Mouse (Mus musculus): ENCODE measurements around the gene Gm10959. TPM values are rescaled to one million over a fixed set of nuclear protein-coding genes. Genes with fewer than 3 reads are reported as not detected.
A peak's percentile ranks its signal among the peaks of the same experiment; 100 is the strongest.
"Not testable (repeated sequence)": the region's sequence is repeated elsewhere in the genome, so short reads cannot be mapped to it uniquely, and the experiment has no call there.

Gene Gm10959
- total and polyA plus RNA-seq, 3 experiments, result not detected

DNA sequence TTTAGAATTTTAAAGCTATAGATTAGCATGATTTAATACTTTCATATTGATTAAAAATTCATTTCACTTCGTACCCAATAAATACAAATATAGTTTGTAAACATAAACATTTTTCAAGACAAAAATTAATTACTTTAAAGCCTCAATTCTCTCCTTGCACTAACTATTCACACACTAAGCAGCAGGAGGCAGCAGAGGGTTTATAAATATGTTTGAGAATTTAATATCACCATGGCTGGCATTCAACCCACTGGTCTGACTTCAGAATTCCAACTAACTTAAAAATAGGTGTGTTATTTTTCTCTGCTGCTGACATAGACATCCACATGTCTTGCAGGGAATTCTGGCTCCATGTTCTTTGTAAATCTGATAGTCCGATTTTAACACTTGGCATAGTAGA is 20.1 kb upstream of the Gm10959 start:
- Histone ChIP-seq H3K27me3 (ENCODE audit: control insufficient read depth in 1 of 2, insufficient read depth in 2 of 2, low read length in 2 of 2) (no peaks in the 10 kb centered on the region), H3K36me3 (ENCODE audit: control insufficient read depth in 1 of 2, insufficient read depth in 2 of 2, low read length in 2 of 2) (no peaks in the 10 kb centered on the region), H3K27ac (ENCODE audit: control insufficient read depth, low read depth, low read length) (no peak overlapping the region), H3K79me2 (ENCODE audit: control insufficient read depth, insufficient read depth, low read length, poor library complexity) (no peaks in the 10 kb centered on the region), H3K9ac (ENCODE audit: control insufficient read depth, low read depth, low read length, poor library complexity, severe bottlenecking) (no peak overlapping the region), H3K9me3 (replicated peaks; ENCODE audit: insufficient read depth, low read length) (no peaks in the 10 kb centered on the region), H3K4me1 (ENCODE audit: control insufficient read depth in 1 of 2, insufficient read depth in 2 of 2, low read length in 2 of 2) (no peaks in the 10 kb centered on the region), H3K4me3 (ENCODE audit: control insufficient read depth in 1 of 2, insufficient read depth in 1 of 2, low read depth in 2 of 2, low read length in 2 of 2) (no peak overlapping the region)
- peak; percentile 55 for DNase-seq (ENCODE audit: low read depth, low spot score)
- TF ChIP-seq RAD21 (IDR thresholded peaks at IDR 0.05; ENCODE audit: low read depth, low read length) (peak; percentile 77), SIN3A (IDR thresholded peaks at IDR 0.05; ENCODE audit: low read length) (no peak), MAZ (IDR thresholded peaks at IDR 0.05; ENCODE audit: low read depth, low read length) (no peak), ZC3H11A (IDR thresholded peaks at IDR 0.05; ENCODE audit: low read depth, low read length) (peak; percentile 59), SMC3 (IDR thresholded peaks at IDR 0.05; ENCODE audit: low read depth, low read length) (peak; percentile 75), MXI1 (IDR thresholded peaks at IDR 0.05; ENCODE audit: low read depth, low read length) (no peak), CTCF (IDR thresholded peaks at IDR 0.05 in 2 of 3, conservative IDR thresholded peaks at IDR 0.05 in 1 of 3; ENCODE audit: control insufficient read depth in 1 of 3, insufficient read depth in 1 of 3, low read depth in 2 of 3, low read length in 3 of 3, poor library complexity in 1 of 3, severe bottlenecking in 1 of 3) (peak; percentile 20 to 71 (median 29); a peak in 3 of 6 replicates), TCF12 (IDR thresholded peaks at IDR 0.05; ENCODE audit: low read depth, low read length) (no peak)

DNA sequence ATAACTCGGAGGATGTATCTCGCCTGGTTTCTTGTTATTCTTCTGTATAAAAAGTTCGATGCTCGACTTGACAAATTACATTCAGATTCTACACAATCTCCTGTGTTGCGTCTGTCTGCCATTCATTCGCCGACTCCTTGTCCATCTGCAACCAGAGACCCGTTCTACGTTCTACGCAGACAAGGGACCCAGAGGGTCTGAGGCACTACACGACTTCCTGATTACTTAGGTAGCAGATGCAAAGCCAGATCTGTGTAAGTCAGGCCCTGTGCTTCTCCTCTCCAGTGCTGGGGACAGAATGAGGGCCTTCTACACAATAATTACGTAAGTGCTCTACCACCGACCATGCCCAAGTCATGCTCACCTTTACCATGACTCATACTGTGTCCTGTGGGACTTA is 18.0 kb upstream of the Gm10959 start:
- not testable (repeated sequence) for H3K9ac ChIP-seq (ENCODE audit: control insufficient read depth, low read depth, low read length, poor library complexity, severe bottlenecking); H3K36me3 ChIP-seq (ENCODE audit: control insufficient read depth in 1 of 2, insufficient read depth in 2 of 2, low read length in 2 of 2); H3K4me1 ChIP-seq (ENCODE audit: control insufficient read depth in 1 of 2, insufficient read depth in 2 of 2, low read length in 2 of 2); H3K27me3 ChIP-seq (ENCODE audit: control insufficient read depth in 1 of 2, insufficient read depth in 2 of 2, low read length in 2 of 2); H3K4me3 ChIP-seq (ENCODE audit: control insufficient read depth in 1 of 2, insufficient read depth in 1 of 2, low read depth in 2 of 2, low read length in 2 of 2); H3K27ac ChIP-seq (ENCODE audit: control insufficient read depth, low read depth, low read length); H3K79me2 ChIP-seq (ENCODE audit: control insufficient read depth, insufficient read depth, low read length, poor library complexity); DNase-seq (ENCODE audit: low read depth, low spot score); H3K9me3 ChIP-seq (replicated peaks; ENCODE audit: insufficient read depth, low read length)

DNA sequence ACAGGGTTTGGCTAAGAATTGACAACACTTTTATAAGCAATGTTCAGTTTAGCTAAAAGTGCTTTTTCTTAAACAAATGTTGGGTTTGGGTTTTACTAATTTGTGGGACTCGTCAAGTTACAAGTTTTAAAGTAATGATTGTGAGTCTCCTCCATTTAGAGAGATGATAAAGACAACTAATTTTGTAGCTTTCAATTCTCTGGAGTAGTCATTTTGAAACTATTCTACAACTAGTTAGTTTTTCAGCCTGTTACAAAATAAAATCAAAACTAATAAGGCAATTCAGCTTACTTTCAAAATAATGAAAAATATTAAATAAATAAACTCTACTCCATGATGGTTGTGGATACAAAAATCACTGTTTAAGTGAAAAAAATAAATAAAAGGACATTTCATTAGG is 13.3 kb upstream of the Gm10959 start:
- DNase-seq (ENCODE audit: low read depth, low spot score), result no peak
- Histone ChIP-seq H3K27me3 (ENCODE audit: control insufficient read depth in 1 of 2, insufficient read depth in 2 of 2, low read length in 2 of 2) (no peaks in the 10 kb centered on the region), H3K4me3 (ENCODE audit: control insufficient read depth in 1 of 2, insufficient read depth in 1 of 2, low read depth in 2 of 2, low read length in 2 of 2) (no peak overlapping the region), H3K9ac (ENCODE audit: control insufficient read depth, low read depth, low read length, poor library complexity, severe bottlenecking) (no peak overlapping the region), H3K4me1 (ENCODE audit: control insufficient read depth in 1 of 2, insufficient read depth in 2 of 2, low read length in 2 of 2) (peaks cover 0 to 4% of the 10 kb centered on the region in 2 experiments; a peak in 2 of 4 replicates), H3K36me3 (ENCODE audit: control insufficient read depth in 1 of 2, insufficient read depth in 2 of 2, low read length in 2 of 2) (peaks cover 0 to 4% of the 10 kb centered on the region in 2 experiments; a peak in 2 of 4 replicates), H3K79me2 (ENCODE audit: control insufficient read depth, insufficient read depth, low read length, poor library complexity) (no peaks in the 10 kb centered on the region), H3K9me3 (replicated peaks; ENCODE audit: insufficient read depth, low read length) (no peaks in the 10 kb centered on the region), H3K27ac (ENCODE audit: control insufficient read depth, low read depth, low read length) (no peak overlapping the region)
- no peak for TF ChIP-seq ZNF384 (IDR thresholded peaks at IDR 0.05; ENCODE audit: low read depth, low read length)
- no peak for TF ChIP-seq E2F4 (IDR thresholded peaks at IDR 0.05; ENCODE audit: borderline replicate concordance, low read depth, low read length)
- no peak for TF ChIP-seq NELFE (IDR thresholded peaks at IDR 0.05; ENCODE audit: low read depth, low read length)
- TF ChIP-seq CHD1 (IDR thresholded peaks at IDR 0.05; ENCODE audit: low read depth, low read length), result no peak
- TF ChIP-seq CTCF (IDR thresholded peaks at IDR 0.05 in 2 of 3, conservative IDR thresholded peaks at IDR 0.05 in 1 of 3; ENCODE audit: control insufficient read depth in 1 of 3, insufficient read depth in 1 of 3, low read depth in 2 of 3, low read length in 3 of 3, poor library complexity in 1 of 3, severe bottlenecking in 1 of 3), result no peak
- TF ChIP-seq NRF1 (IDR thresholded peaks at IDR 0.05; ENCODE audit: insufficient read depth, low read depth, low read length, poor library complexity, severe bottlenecking), result no peak
- TF ChIP-seq ZMIZ1 (IDR thresholded peaks at IDR 0.05; ENCODE audit: low read depth, low read length), result no peak
- no peak for TF ChIP-seq RAD21 (IDR thresholded peaks at IDR 0.05; ENCODE audit: low read depth, low read length)
- TF ChIP-seq HCFC1 (IDR thresholded peaks at IDR 0.05; ENCODE audit: low read depth, low read length), result no peak
- TF ChIP-seq CHD2 (IDR thresholded peaks at IDR 0.05; ENCODE audit: low read length), result no peak
- no peak for TF ChIP-seq ELF1 (IDR thresholded peaks at IDR 0.05; ENCODE audit: low read depth, low read length)
- TF ChIP-seq MAX (IDR thresholded peaks at IDR 0.05; ENCODE audit: low read length), result no peak
- no peak for TF ChIP-seq USF1 (IDR thresholded peaks at IDR 0.05; ENCODE audit: low read depth, low read length)
- TF ChIP-seq ZC3H11A (IDR thresholded peaks at IDR 0.05; ENCODE audit: low read depth, low read length), result no peak
- TF ChIP-seq MYC (IDR thresholded peaks at IDR 0.05; ENCODE audit: low read depth, low read length), result no peak
- no peak for TF ChIP-seq MYB (IDR thresholded peaks at IDR 0.05; ENCODE audit: low read depth, low read length)
- no peak for TF ChIP-seq MXI1 (IDR thresholded peaks at IDR 0.05; ENCODE audit: low read depth, low read length)
- TF ChIP-seq GATA1 (IDR thresholded peaks at IDR 0.05; ENCODE audit: low read depth, low read length), result no peak
- TF ChIP-seq GABPA (IDR thresholded peaks at IDR 0.05; ENCODE audit: low read depth, low read length), result no peak
- TF ChIP-seq TAL1 (IDR thresholded peaks at IDR 0.05; ENCODE audit: low read length), result no peak
